Mouse (Mus musculus) inflammation-experienced regulatory T-cells, adult 6 months (primary cell): ENCODE results near the gene Gli2. TPM values are rescaled to one million over a fixed set of nuclear protein-coding genes. Genes with fewer than 3 reads are reported as not detected.

Source experiments
- ATAC-seq: one replicate; pipeline ENCODE4 v1.8.0; 2017
- polyA plus RNA-seq, 3 experiments: library from polyadenylated mRNA; unstranded; fragments of 100-300 nt; shearing (Covaris generic); gene quantifications; one replicate each; pipeline ENCODE4 v1.2.1; 2017

Gene Gli2
- polyA plus RNA-seq, 3 experiments from 2014 or later: not detected

DNA sequence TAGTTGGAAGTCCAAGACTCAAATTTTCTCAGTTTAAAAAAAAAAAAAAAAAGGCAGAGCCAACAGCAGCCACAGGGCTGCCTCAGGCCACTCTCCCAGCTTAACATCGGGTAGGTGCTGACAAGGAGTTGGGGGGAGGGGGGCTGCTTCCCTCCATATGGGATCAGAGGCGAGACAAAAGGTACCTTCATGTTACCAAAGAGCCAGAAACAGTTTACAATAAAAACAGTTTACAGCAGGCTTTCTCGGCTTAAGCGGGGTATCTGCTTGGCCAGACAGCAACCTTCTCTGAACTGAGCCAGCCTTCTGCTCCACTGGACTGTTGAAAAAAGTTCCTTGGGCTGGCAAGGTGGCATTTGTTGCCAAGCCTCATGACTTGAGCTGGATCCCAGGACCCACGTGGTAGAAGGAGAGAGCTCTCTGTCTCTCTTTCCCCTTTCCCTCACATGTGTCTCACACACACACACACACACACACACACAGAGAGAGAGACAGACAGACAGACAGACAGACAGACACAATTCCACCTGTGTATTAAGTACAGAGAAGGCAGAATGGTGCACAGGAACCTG lies 113.1 kb downstream of the Gli2 start:
- ATAC-seq: no peak

DNA sequence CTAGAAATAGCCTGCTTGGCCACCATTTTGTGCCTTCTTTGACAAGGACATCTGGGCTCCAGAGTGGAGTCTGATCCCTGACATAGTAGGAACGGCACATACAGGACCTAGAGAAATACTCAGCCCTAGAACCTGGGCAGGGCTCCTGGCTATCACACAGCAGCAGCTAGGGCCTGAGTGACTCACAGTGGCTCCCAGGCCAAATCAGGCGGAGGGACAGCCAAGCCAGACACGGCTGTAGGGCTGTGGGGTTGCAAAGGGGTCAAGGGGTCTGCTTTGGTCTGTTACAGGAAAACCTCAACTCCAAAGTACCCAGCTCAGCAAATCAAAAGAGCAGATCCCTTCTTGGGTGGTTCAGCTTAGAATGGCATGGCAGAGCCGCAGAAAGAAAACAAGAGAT lies 115.2 kb downstream of the Gli2 start:
- no peak for ATAC-seq

DNA sequence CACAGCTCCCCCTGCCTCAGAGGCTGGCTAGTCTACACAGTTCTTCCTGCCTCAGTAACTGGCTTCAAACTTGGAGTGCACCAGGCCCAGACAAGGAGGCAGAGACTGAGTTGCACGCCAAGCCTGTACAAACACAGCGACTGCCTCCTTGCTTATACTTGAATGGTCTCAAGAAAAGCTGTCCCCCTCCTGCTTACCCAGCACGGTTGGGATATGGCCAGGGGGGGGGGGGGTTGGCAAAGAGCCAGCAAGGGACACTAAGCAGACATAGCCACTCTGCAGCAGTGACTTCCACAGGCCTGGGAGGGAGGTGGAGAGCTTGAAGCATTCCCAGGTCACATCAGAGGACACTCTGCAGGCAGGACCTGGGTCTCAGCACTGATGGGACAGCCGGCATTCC lies 117.3 kb downstream of the Gli2 start:
- no peak for ATAC-seq

DNA sequence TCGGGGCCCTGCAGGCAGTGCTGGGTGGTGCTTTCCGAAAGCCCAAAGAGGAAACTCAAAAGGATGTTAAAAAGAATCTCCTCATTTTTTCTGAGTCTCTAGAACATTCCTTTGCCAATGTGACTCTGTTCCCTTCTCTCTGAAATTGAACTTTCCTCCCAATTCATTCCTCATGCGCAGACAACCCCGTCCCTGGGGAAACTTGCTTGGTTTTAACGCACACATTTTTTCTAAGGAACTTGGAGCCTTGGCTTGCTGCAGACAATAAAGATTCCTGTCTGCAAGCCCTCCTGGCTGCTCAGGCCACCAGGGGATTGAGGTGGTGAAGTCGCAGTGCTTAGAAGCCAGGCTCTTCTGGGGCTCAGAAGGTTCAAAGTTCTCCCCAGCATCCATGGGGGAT lies 117.9 kb downstream of the Gli2 start:
- ATAC-seq: no peak

DNA sequence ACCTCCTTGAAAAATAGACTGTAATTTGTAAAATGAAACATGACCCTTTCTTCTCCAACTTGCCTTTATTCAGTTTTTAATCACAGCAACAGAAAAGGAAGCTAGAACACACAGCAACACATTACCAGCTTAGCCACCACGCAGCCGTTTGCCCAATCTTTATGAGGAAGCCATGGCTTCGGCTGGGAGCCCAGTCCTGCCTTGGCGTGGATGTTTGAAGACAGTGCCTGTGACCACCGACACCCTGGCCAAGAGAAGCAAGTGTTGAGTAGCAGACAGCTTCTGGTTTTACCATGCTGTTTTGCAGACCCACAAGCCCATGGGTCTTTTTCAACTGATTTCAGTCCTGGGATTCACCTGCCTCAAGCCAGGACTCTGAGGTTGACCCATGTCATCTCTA lies 121.3 kb downstream of the Gli2 start:
- ATAC-seq: no peak

DNA sequence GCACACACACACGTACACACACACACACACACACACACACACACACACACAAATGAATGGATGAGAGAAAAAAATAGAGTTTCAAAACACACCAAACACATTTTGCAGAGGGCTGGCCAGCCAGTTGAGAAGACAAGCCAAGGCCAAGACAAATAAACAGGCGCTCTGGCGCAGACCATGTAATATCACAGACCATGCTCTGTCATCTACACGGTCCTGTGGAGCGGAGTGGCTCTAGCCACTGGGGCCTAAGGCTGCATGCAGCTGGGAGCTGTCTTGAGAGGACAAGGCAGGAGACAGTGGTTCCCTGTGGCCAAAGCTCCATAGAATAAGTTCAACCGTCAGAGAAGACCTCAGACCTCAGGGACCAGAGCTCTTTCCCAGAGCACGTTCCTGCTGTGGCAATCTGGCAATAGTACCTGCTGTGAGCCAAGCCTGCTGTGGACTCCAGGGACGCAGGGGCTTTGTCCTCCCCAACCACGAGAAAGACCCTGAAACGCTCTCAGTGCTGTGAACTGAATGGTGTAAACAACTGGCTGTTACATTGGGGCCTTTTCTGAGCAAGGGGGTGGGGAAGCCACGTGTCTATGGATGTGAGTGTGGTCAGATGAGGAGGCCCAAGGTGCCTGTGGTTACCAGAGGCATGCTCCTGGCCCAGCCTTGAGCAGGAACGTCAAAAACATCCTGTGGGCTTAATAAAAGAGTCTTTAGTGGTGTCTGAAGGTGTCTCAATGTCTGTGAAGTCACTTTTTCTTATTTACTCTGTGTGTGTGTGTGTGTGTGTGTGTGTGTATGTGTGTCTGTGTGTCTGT lies 125.7 kb downstream of the Gli2 start:
- no peak for ATAC-seq

DNA sequence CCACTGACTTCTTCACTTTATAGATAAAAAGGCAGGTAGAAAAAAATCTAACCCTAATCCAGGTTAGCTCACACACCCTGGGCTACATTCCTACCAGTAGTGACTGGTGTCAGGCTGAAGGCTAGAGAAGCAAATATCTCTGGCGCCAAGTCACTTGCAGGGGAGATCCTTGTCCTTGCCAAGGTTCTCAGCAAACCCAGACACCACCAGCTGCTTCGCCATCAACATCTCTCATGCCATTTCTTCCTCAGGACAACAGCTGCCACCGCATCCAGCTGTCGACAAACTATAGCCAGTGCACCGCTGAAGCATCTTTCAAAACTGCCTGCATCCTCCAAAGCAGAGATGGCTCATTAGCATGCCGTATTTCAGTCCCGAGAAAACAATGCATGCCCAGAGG lies 126.9 kb downstream of the Gli2 start:
- no peak for ATAC-seq

DNA sequence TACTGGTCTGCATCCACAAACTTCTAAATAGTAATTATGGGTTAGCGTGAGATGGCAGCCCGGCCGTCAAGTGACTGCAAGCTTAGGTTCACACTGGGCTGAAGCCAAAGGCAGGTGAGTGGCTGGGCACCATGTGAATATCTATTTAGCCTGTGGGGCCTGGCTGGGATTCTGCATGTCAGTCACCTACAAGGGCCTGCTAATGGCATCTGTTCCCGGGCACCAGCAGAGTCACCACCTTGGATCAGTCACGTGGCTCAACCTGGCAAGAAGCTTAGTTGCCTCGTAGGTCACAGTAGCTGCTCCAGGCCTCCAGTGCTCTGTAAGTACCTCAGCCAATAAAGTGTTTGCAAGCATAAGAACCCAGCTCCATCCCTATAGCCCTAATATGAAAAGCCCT lies 131.2 kb downstream of the Gli2 start:
- ATAC-seq: no peak

DNA sequence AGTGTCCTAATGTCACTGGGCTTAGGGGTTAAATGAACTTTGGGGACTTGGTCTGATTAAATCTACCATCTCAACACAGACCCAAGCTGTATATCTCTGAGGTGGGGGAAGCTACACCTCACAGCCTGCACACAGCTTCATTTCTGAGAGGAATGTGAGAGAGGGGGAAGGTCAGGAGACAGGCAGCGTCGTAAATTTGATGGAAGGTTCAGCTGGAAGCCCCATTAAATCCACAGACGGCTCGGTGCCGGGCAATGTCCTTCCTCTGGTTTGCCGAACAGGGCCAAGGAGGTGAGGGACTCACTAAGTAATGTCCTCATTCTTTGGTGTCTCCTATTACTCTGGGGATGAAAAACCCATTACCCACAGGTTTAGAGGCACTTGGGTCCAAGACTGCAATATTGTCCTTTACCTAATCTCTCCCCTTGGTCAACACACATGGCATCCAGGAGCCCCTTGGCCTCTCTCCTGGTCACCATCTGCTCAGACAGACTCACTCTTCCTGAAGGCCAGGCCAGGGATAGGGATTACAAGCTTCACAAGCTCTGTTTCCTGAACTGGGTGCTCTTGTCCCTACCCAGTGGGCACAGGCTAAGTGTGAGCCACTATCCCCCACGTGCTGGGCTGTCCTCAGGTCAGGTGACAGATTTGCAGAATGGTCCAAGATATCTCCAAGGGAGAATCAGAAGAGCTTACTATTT lies 135.7 kb downstream of the Gli2 start:
- ATAC-seq: no peak

DNA sequence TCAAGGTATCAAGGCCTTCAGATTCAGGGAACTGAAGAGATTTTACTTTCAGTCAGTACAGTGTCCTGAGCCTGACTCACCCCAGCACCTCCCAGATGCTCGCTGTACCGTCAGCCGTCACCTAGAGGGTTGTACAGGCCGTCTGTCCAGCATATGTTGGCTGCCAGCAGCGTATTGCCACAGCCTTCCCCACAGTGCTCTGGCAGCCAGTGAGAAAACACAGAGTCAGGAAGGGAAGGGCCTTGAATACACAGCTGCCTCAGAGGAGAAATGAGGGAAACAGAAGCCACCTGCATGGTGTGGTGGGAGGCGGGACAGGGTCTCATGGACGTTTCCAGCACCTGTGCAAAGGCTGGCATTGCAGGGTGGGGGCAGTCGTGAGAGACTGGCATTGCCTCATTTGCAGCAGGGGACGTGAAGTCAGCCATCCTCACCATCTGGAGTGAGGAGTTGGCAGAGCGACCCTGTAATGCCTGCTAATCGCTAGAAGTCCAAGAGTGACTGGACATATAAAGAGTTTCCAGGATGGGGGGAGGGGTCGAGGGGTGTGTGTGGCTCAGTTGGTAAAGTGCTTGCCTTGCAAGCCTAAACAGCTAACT lies 136.8 kb downstream of the Gli2 start:
- no peak for ATAC-seq

DNA sequence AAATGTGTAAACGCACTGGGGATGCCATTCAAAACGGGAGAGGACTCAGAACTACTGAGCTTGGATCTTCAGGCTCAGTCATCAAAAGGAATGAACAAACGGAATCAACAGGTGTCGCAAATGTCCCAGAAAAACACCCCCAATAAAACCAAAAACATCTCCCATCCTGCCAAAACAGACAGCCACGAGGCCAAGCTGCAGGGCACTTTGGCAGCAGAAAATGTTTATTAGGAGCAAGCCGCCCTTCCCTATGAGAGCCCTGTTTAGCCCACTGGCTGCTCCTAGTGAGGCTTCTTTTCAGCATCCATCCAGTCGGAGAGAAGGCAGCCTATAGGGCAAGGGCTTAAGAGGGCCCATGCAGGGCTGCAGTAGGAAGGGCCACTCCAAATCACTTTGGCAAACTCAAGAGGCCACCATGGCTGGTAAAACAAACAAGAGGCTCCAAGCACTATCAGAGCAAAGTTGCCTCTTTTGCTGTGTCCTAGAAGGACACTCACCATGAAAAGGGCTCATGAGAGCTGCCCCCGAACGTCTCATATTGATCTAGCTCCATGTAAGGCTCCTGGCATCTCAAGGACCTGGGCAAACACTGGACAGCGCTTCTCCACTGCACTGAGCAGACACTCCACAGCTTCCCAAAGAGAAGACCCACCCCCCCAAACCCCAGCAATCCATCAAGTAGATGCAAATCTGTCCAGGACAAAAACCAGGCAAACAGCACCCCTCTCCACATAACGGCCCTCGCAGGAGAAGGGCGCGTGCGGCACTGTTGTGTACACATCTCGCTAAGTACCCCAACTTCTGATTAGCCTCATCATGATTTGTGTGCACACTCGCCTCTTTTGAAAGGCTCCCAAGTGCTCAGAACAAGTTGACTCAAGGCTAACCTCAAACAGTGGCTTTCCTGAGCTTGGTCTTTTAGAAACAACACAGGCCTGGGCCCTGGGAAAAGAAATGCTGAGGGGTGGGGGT lies 139.7 kb downstream of the Gli2 start:
- no peak for ATAC-seq

DNA sequence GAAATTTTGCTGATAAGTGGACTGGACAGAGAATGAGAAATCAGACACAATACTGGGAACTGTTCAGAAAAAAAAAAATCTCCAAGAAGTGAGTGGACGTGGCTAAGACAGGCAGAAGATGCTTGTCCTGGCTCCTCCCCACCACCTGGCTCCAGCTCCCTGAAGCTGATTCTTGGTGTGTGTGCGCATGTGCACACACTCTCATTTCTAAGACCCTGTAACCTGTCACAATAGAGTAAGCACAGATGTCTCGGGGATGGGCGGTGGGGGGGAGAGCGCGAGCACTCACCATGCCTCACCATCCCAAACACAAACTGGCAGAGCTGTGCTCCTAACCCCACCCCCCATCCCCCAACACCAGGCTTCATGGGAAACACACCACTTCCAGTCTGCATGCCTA lies 140.5 kb downstream of the Gli2 start:
- no peak for ATAC-seq

DNA sequence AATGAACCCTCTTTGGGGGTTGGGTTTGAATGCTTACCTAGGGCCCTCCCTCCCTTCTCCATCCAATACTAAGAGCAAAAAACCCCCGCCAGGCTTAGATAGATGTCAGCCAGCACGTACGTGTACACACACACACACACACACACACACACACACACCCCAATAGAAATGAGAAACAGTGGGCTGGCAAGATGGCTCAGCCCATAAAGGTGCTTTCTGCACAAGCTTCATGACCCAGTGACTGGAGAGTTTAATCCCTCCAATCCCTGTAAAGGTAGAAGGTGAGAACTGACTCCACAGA lies 142.0 kb downstream of the Gli2 start:
- no peak for ATAC-seq

DNA sequence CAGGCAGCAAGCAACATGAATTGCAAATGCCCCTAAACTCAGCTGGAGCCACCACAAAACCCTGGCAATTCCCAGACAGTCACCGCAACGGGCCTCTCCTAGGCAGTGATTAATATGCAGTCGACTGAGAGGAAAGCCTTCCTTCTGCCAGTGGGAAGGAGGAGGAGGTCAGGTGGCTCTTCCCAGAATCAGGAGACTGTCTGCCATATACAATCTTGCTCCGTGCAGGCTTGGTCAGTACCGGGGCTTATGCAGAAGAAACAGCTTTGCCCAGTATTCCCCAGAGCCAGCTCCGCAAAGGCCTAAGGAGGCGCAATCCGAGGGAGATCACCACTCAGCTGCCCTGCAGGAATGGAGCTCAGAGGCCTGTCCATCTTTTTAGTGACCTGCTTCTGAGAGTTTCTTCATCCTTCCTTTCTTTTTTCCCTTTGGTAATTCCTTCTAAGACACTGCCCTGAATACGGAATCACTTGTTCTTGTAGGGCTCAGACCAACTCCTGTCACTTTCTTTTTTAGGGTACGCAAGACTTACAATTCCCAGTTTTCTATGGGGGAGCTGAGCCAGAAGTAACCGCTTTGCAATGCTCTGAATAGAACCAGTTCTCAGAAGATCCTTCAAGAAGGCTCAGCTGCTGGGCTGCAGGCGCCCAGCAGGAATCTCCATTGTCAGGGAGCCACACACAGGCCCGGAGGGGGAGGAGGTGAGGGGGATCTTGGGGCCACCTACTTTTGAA lies 142.6 kb downstream of the Gli2 start:
- no peak for ATAC-seq

DNA sequence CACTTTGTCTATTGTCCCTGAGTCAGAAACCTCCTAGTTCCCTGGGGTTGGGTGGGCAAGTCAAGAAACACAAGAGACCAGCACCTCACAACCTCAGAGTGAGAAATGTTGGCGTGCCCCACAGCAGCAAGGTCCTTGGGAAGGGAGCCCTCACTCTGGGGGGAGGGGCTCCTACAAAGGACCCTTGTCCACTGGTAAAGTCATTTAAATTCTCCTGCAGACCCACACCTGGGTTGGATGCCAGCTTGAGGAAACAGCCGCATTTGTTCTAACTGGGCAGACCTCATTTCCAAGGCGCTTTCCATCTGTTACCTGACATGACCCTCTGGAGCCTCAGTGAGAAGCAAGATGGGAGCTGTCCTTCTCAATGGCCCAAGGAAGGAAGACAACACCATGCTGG lies 144.4 kb downstream of the Gli2 start:
- ATAC-seq: no peak

DNA sequence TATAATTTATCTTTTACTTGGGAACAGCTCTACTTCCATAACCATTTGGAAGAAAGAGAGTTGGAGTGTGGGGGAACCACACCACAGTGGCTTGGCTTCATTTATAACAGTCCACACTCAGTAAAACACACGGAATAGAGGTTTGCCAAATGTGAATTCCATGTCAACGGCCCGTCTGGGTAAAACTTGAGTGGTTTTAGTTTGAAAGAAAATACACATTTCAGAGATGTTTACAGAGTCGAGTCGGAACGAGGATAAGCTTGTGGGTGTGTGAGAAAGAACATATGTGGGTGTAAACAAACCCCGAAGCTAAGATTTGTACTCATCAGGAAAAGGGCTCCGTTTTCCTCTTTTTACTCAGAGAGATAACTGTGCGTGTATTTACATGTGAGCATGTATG lies 145.8 kb downstream of the Gli2 start:
- ATAC-seq: no peak

DNA sequence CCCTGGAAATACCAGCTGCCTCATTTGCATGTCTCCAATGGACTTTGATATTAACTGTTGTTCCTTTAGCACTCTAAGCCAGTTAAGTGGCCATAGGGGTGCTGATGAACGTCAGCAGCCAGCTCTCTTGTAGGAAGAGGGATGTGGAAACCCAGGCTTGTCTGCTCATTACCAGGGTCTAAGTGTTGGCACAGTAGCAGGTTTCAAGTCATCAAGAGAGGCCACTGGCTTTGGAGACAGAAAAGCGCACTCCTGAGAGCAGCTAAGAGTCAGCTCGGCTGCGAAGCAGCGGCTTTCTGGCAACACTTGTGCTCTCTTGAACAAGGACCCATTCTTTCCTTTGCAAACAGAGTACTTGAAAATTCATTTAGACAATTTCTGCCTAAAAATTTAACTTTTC lies 148.1 kb downstream of the Gli2 start:
- ATAC-seq: no peak

DNA sequence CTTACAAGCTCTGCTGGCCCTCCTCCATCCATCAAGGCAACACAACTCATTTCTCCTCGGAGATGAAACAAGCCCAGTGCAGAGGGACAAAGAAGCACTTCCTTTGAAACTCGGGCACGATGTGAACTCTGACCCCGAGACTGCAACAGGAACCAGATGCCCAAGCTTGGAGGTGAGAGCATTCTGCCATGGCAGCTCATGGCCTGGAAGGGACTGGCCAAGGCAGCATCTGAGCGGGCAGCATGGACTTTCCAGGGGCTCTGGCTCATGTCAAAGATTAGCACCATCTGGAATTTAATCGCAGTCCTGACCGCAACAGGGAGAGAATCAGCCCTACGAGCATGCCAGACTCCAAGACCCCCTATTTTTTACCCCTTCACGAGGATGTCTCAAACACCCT lies 148.5 kb downstream of the Gli2 start:
- ATAC-seq: no peak

DNA sequence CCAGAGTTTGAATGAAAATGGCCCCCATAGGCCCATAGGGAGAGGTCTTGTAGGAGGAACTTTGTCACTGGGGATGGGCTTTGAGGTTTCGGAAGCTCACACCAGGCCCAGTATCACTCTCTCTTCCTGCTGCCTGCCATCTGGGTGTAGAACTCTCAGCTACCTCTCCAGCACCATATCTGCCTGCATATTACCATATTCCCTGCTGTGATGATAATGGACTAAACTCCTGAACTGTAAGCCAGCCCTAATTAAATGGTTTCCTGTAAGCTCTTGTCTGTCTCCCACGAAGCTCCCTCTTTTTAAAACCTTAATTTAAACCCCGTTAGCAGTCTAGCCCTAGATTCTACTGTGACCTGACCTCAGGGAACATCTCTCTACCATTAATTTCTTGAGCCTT lies 149.0 kb downstream of the Gli2 start:
- ATAC-seq: no peak

DNA sequence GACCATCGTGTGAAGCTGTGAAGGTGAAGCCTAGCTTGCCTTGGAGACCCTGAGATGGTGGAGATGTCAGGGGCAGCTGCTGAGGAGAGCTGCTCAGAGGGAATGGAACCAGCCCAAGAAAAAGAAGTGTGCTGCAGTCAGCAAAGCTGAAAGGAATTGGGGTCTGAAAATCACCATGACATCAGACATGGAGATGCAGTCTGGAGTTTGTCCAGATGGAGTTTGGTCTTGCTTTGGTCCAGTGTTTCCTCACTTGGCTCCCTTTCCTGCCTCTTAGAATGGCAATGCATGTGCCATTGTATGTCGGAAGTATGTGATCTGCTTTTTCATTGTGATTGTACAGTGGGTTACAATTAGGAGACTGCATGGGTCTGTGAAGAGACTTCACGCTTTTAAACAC lies 149.7 kb downstream of the Gli2 start:
- ATAC-seq: no peak

DNA sequence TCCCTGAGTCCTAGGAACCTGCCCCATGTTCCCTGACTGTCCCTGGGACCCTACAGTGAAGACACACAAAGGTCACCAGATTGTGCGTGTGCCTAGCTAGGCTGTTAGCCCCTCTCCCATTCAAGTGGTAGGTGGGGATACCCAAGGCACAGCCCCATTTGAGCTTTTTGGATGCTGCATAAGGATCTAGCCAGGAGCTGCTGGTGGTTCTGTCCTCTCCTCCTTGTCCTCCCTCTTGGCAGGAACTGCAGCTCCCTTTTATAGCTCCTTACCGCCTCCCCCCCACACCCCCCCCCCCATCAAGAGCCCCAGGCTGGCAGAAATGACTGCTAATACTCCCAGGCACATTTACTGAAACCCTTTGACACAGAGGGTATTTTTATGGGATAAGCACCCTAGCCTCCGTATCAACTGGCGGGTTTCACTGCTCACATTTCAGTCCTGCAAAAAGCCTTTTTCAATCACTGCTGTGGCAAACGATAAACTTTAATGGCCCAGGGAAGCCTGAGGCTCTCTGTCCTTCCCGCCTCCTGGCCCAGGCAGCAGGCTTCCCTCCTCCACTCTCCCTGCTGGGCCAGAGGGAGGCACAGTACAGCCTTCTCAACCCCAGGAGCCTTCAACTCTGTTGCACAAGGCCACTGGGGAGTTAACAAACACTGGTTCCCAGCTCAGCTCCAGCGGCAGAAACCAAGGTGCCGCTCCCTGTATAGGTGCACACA lies 151.4 kb downstream of the Gli2 start:
- ATAC-seq: no peak
